Mouse (Mus musculus): ENCODE data around the gene Brpf3.
A peak's percentile ranks its signal among the peaks of the same experiment; 100 is the strongest.

DNA sequence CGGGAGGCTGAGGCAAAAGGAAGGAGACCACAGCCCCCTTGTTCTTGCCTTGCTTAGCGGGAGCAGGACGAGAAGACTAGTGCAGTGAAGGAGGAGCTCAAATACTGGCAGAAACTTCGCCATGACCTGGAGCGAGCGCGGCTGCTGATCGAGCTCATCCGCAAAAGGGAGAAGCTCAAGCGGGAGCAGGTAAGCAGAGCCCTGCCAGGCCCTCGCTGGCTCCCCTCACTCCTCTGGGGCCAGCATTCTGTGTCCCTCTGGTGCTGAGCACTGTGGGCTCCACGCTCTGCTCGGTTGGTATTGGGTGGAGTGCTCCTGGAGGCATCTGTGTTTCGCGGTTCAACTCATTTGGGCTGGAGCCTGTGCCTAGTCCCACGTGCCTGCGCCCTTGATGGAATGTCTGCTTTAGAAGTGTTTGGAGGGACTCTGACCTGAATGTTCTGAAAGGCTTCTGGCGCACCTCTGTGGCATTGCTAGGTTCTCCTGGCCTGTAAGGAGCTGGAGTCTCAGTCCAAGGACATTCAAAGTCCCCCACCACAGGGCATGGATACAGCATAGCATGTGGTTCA, 13.7 kb downstream of the Brpf3 start:
- TF ChIP-seq POLR2A (IDR thresholded peaks at IDR 0.05; ENCODE audit: low read depth, low read length) (no peak), CTCF (IDR thresholded peaks at IDR 0.05; ENCODE audit: extremely low read depth, insufficient read length, insufficient replicate concordance, low read depth, low read length) (peak; percentile 13; the same call in 1 of the 2 replicates)

Data from small intestine, adult 2 months (tissue).